Mouse (Mus musculus) CH12.LX (cell line): ENCODE measurements around the gene Shpk. TPM values are rescaled to one million over a fixed set of nuclear protein-coding genes. Genes with fewer than 3 reads are reported as not detected.

ENCODE experiments used
- DNase-seq: peaks from one replicate; pipeline ENCODE4 v3.0.0-alpha.2; 2013; ENCODE audit errors: extremely low read depth
- H3K27ac ChIP-seq: 2 replicates; pipeline ENCODE4 v1.5.1; 2012; ENCODE audit warnings: low read depth, mild to moderate bottlenecking, control low read depth, moderate library complexity; ENCODE audit not compliant: insufficient read depth
- H3K27me3 ChIP-seq: replicated peaks from 2 replicates; pipeline ENCODE3; 2012; ENCODE audit warnings: inconsistent platforms
- H3K36me3 ChIP-seq, 2 experiments: replicated peaks in 1 of 2; 2 replicates each; pipeline versions ENCODE3 to v1.6.1; 2012; ENCODE audit warnings: inconsistent platforms in 1 of 2, low read length in 1 of 2, mild to moderate bottlenecking in 1 of 2, mixed read lengths in 1 of 2, moderate library complexity in 1 of 2; ENCODE audit not compliant: control insufficient read depth in 1 of 2, insufficient read depth in 1 of 2
- H3K4me1 ChIP-seq, 2 experiments: 2 replicates each; pipeline ENCODE4 v1.6.1; 2012; ENCODE audit warnings: inconsistent platforms in 1 of 2, moderate library complexity in 1 of 2; ENCODE audit not compliant: insufficient read depth in 2 of 2, control insufficient read depth in 1 of 2
- H3K4me2 ChIP-seq: 2 replicates; pipeline ENCODE4 v1.6.1; 2012; ENCODE audit warnings: low read depth, mild to moderate bottlenecking, control low read depth; ENCODE audit not compliant: poor library complexity, insufficient read depth, severe bottlenecking
- H3K4me3 ChIP-seq, 3 experiments: fragments of 150-350 bp in 1 of 3; sonication (generic) in 1 of 3; replicated peaks in 1 of 3; 2 replicates each; pipeline versions ENCODE3 to v1.5.1; 2011 to 2012; ENCODE audit warnings: low read depth in 2 of 3, low read length in 2 of 3, mild to moderate bottlenecking in 2 of 3, moderate library complexity in 2 of 3, control low read depth in 1 of 3, improper control_type of control experiment in 1 of 3, inconsistent platforms in 1 of 3, mixed read lengths in 1 of 3; ENCODE audit not compliant: poor library complexity in 1 of 3
- H3K79me2 ChIP-seq: replicated peaks from 2 replicates; pipeline ENCODE4 v1.6.1; 2012; ENCODE audit warnings: mild to moderate bottlenecking, moderate library complexity; ENCODE audit not compliant: control insufficient read depth, poor library complexity, insufficient read depth, severe bottlenecking; ENCODE audit errors: extremely low read depth
- H3K9ac ChIP-seq: 2 replicates; pipeline ENCODE4 v1.6.1; 2012; ENCODE audit warnings: low read depth, mild to moderate bottlenecking, control low read depth, moderate library complexity; ENCODE audit not compliant: insufficient read depth
- H3K9me3 ChIP-seq: replicated peaks from 2 replicates; pipeline ENCODE3; 2012; ENCODE audit warnings: low read length, inconsistent platforms, mixed read lengths
- CHD1 ChIP-seq: IDR thresholded peaks from 2 replicates; pipeline ENCODE4 v1.6.1; 2012; ENCODE audit warnings: low read depth, low read length, improper control_type of control experiment, inconsistent platforms
- CHD2 ChIP-seq: IDR thresholded peaks from 2 replicates; pipeline ENCODE4 v1.6.1; 2011; ENCODE audit warnings: low read length, improper control_type of control experiment
- CTCF ChIP-seq, 2 experiments: IDR thresholded peaks in 1 of 2; conservative IDR thresholded peaks in 1 of 2; 2 replicates each; pipeline ENCODE4 v1.5.1; 2011 to 2012; ENCODE audit warnings: low read depth in 2 of 2, low read length in 2 of 2, improper control_type of control experiment in 1 of 2, inconsistent platforms in 1 of 2, mild to moderate bottlenecking in 1 of 2, moderate library complexity in 1 of 2
- E2F4 ChIP-seq: IDR thresholded peaks from 2 replicates; pipeline ENCODE4 v1.6.1; 2011; ENCODE audit warnings: low read depth, low read length, improper control_type of control experiment; ENCODE audit not compliant: insufficient replicate concordance
- ELF1 ChIP-seq: IDR thresholded peaks from 2 replicates; pipeline ENCODE4 v1.6.1; 2014; ENCODE audit warnings: low read depth, mild to moderate bottlenecking, inconsistent platforms, low read length, improper control_type of control experiment
- ETS1 ChIP-seq: conservative IDR thresholded peaks from 2 replicates; pipeline ENCODE4 v1.6.1; 2012; ENCODE audit warnings: low read depth, mild to moderate bottlenecking, inconsistent platforms, low read length, improper control_type of control experiment, moderate library complexity
- GABPA ChIP-seq: IDR thresholded peaks from 2 replicates; pipeline ENCODE4 v1.6.1; 2012; ENCODE audit warnings: low read depth, low read length, improper control_type of control experiment, inconsistent platforms; ENCODE audit not compliant: insufficient replicate concordance
- HCFC1 ChIP-seq: IDR thresholded peaks from 2 replicates; pipeline ENCODE4 v1.6.1; 2012; ENCODE audit warnings: low read depth, mild to moderate bottlenecking, inconsistent platforms, low read length, improper control_type of control experiment
- IRF4 ChIP-seq: IDR thresholded peaks from 2 replicates; pipeline ENCODE4 v1.6.1; 2014; ENCODE audit warnings: low read depth, mild to moderate bottlenecking, inconsistent platforms, low read length, improper control_type of control experiment
- JUN ChIP-seq: IDR thresholded peaks from 2 replicates; pipeline ENCODE4 v1.6.1; 2011; ENCODE audit warnings: low read depth, mild to moderate bottlenecking, low read length, improper control_type of control experiment, moderate library complexity; ENCODE audit not compliant: insufficient read depth
- JUND ChIP-seq: conservative IDR thresholded peaks from 2 replicates; pipeline ENCODE4 v1.6.1; 2011; ENCODE audit warnings: low read depth, low read length, improper control_type of control experiment
- KAT2A ChIP-seq: IDR thresholded peaks from 2 replicates; pipeline ENCODE4 v1.6.1; 2012; ENCODE audit warnings: low read length, improper control_type of control experiment, inconsistent platforms; ENCODE audit not compliant: insufficient replicate concordance
- MAX ChIP-seq: IDR thresholded peaks from 2 replicates; pipeline ENCODE4 v1.6.1; 2011; ENCODE audit warnings: low read length, improper control_type of control experiment
- MAZ ChIP-seq: IDR thresholded peaks from 2 replicates; pipeline ENCODE4 v1.6.1; 2012; ENCODE audit warnings: low read depth, mild to moderate bottlenecking, inconsistent platforms, low read length, improper control_type of control experiment, moderate library complexity
- MEF2A ChIP-seq: IDR thresholded peaks from 2 replicates; pipeline ENCODE4 v1.6.1; 2014; ENCODE audit warnings: low read depth, mild to moderate bottlenecking, inconsistent platforms, low read length, improper control_type of control experiment, borderline replicate concordance
- MXI1 ChIP-seq: IDR thresholded peaks from 2 replicates; pipeline ENCODE4 v1.6.1; 2011; ENCODE audit warnings: mild to moderate bottlenecking, low read depth, low read length, improper control_type of control experiment
- MYC ChIP-seq: IDR thresholded peaks from 2 replicates; pipeline ENCODE4 v1.6.1; 2011; ENCODE audit warnings: low read depth, mild to moderate bottlenecking, improper control_type of control experiment, low read length
- NRF1 ChIP-seq: IDR thresholded peaks from 2 replicates; pipeline ENCODE4 v1.6.1; 2014; ENCODE audit warnings: low read depth, mild to moderate bottlenecking, inconsistent platforms, low read length, improper control_type of control experiment, moderate library complexity
- PAX5 ChIP-seq: IDR thresholded peaks from 2 replicates; pipeline ENCODE4 v1.6.1; 2012; ENCODE audit warnings: low read length, inconsistent platforms, mixed read lengths
- POLR2A ChIP-seq: IDR thresholded peaks from 2 replicates; pipeline ENCODE4 v1.6.1; 2011; ENCODE audit warnings: low read depth, mild to moderate bottlenecking, improper control_type of control experiment, low read length
- POLR2AphosphoS2 ChIP-seq: IDR thresholded peaks from 2 replicates; pipeline ENCODE4 v1.6.1; 2011; ENCODE audit warnings: low read depth, low read length, improper control_type of control experiment
- RCOR1 ChIP-seq: conservative IDR thresholded peaks from 2 replicates; pipeline ENCODE4 v1.6.1; 2012; ENCODE audit warnings: low read depth, mild to moderate bottlenecking, inconsistent platforms, low read length, improper control_type of control experiment
- SIN3A ChIP-seq: IDR thresholded peaks from 2 replicates; pipeline ENCODE4 v1.6.1; 2012; ENCODE audit warnings: low read length, improper control_type of control experiment, inconsistent platforms
- TBP ChIP-seq: conservative IDR thresholded peaks from 2 replicates; pipeline ENCODE4 v1.6.1; 2011; ENCODE audit warnings: low read depth, low read length, improper control_type of control experiment
- TCF12 ChIP-seq: IDR thresholded peaks from 2 replicates; pipeline ENCODE4 v1.6.1; 2014; ENCODE audit warnings: low read depth, mild to moderate bottlenecking, inconsistent platforms, low read length, improper control_type of control experiment
- UBTF ChIP-seq: IDR thresholded peaks from 2 replicates; pipeline ENCODE4 v1.6.1; 2012; ENCODE audit warnings: low read depth, mild to moderate bottlenecking, inconsistent platforms, low read length, improper control_type of control experiment, moderate library complexity
- USF1 ChIP-seq: IDR thresholded peaks from 2 replicates; pipeline ENCODE4 v1.6.1; 2014; ENCODE audit warnings: low read depth, mild to moderate bottlenecking, inconsistent platforms, low read length, improper control_type of control experiment
- USF2 ChIP-seq: conservative IDR thresholded peaks from 2 replicates; pipeline ENCODE4 v1.6.1; 2011; ENCODE audit warnings: low read depth, low read length, improper control_type of control experiment
- ZMIZ1 ChIP-seq: IDR thresholded peaks from 2 replicates; pipeline ENCODE4 v1.6.1; 2012; ENCODE audit warnings: low read depth, mild to moderate bottlenecking, inconsistent platforms, low read length, improper control_type of control experiment
- ZNF384 ChIP-seq: IDR thresholded peaks from 2 replicates; pipeline ENCODE4 v1.6.1; 2012; ENCODE audit warnings: low read depth, low read length, improper control_type of control experiment, inconsistent platforms
- dilution Hi-C: fragments of 300-500 bp; cut with MboI; formaldehyde crosslinking; loops from 2 replicates; pipeline ENCODE4 v1.14.3; 2020; ENCODE audit warnings: low sequenced_read_pairs; ENCODE audit not compliant: extremely low pct_unique_long_range_greater_than_20kb, extremely low pct_ligation_motif_present
- in situ Hi-C: fragments of 300-500 bp; cut with MboI; formaldehyde crosslinking; loops from 3 replicates; pipeline ENCODE4 v1.14.3; 2019; ENCODE audit warnings: low sequenced_read_pairs, low pct_ligation_motif_present, low pct_unique_long_range_greater_than_20kb, mixed read lengths
- polyA plus RNA-seq: library from polyadenylated mRNA; unstranded; fragments of >175 nt; gene quantifications from 2 replicates; pipeline ENCODE4 v1.2.1, GENCODE M21; 2012; ENCODE audit warnings: low read depth; ENCODE audit not compliant: insufficient read length
- total RNA-seq, 2 experiments: library from RNA; depleted of rRNA; stranded (reverse); fragments of 300-350 nt in 1 of 2; fragments of >200 nt in 1 of 2; gene quantifications; 2 replicates each; pipeline ENCODE4 v1.2.3; 2012 to 2014

Shpk gene
- total RNA-seq (2012; rRNA removed) (1.5 and 1.8 TPM in 2 replicates), total RNA-seq (2014; rRNA removed) (1.3 and 1.4 TPM in 2 replicates), polyA plus RNA-seq (0.76 and 0.83 TPM in 2 replicates)

GRCm38 (mm10) chr11:73199230-73199712, at the start of gene Shpk:
TSS of gene Shpk (plus strand) at chr11:73199460.
- TF ChIP-seq KAT2A (no peak), MEF2A (no peak), SIN3A (peak; percentile 88), JUN (no peak), E2F4 (0 out of 2 replicates have a peak, but pooled peaks have one; percentile 54), POLR2AphosphoS2 (no peak), POLR2A (peak; percentile 65), UBTF (peak; percentile 83), ELF1 (peak; percentile 84), MXI1 (peak; percentile 86), TBP (peak; percentile 69), CHD1 (0 out of 2 replicates have a peak, but pooled peaks have one; percentile 30), ZMIZ1 (peak; percentile 38; the same call in 1 of the 2 replicates), NRF1 (peak; percentile 7; the same call in 1 of the 2 replicates), MAX (peak; percentile 60), CHD2 (peak; percentile 68; the same call in 1 of the 2 replicates), HCFC1 (peak; percentile 58; the same call in 1 of the 2 replicates), MAZ (no peak; the same call in 1 of the 2 replicates), MYC (peak; percentile 71; the same call in 1 of the 2 replicates)
- TF ChIP-seq, all 38 proteins: peak for 14
- in situ Hi-C loops, result no loop called here

GRCm38 (mm10) chr11:73155071-73155470, 44.2 kb upstream of the Shpk start:
- Histone ChIP-seq H3K9me3 (no peaks in the 10 kb centered on the region), H3K4me2 (no peak overlapping the region), H3K4me1 (peaks cover 0 to 8% of the 10 kb centered on the region in 2 experiments; a peak in 2 of 4 replicates), H3K4me3 (no peak overlapping the region), H3K27me3 (peaks cover 54% of the 10 kb centered on the region), H3K79me2 (no peaks in the 10 kb centered on the region), H3K27ac (no peak overlapping the region), H3K36me3 (no peaks in the 10 kb centered on the region), H3K9ac (no peak overlapping the region)
- dilution Hi-C loops (no loop called here), in situ Hi-C loops (no loop called here)
- TF ChIP-seq CHD1, result no peak
- TF ChIP-seq PAX5, result no peak
- no peak for TF ChIP-seq JUND
- TF ChIP-seq MXI1, result no peak
- no peak for TF ChIP-seq TBP
- TF ChIP-seq TCF12, result no peak
- no peak for TF ChIP-seq ZNF384
- no peak for TF ChIP-seq NRF1
- no peak for TF ChIP-seq KAT2A
- TF ChIP-seq ZMIZ1, result no peak
- TF ChIP-seq POLR2A, result no peak
- no peak for TF ChIP-seq MAZ
- no peak for TF ChIP-seq ETS1
- TF ChIP-seq USF1, result no peak
- no peak for TF ChIP-seq CTCF (conservative IDR thresholded peaks at IDR 0.05 in 1 of 2, IDR thresholded peaks at IDR 0.05 in 1 of 2; ENCODE audit: low read depth in 2 of 2, low read length in 2 of 2)
- no peak for TF ChIP-seq GABPA
- TF ChIP-seq IRF4, result no peak
- TF ChIP-seq RCOR1, result no peak
- no peak for TF ChIP-seq USF2
- no peak for DNase-seq

More at GRCm38 (mm10) chr11:73199230-73199712, at the start of gene Shpk:
- dilution Hi-C loops, result no loop called here
- peak within 1 kb of the TSS; percentile 76 for H3K9ac ChIP-seq
- H3K4me3 ChIP-seq, result peak within 1 kb of the TSS; percentile 70 to 91 (median 79)
- H3K36me3 ChIP-seq, result peaks cover 0 to 7% of the 10 kb centered on the region in 2 experiments
- peak; percentile 99 for DNase-seq
- H3K27ac ChIP-seq, result no peak within 1 kb of the TSS
- H3K9me3 ChIP-seq, result no peaks in the 10 kb centered on the region
- peaks cover 2% of the 10 kb centered on the region for H3K27me3 ChIP-seq
- H3K4me2 ChIP-seq, result peak within 1 kb of the TSS; percentile 90
- H3K4me1 ChIP-seq, result peaks cover 6 to 25% of the 10 kb centered on the region in 2 experiments; a peak in 3 of 4 replicates
- H3K79me2 ChIP-seq, result no peaks in the 10 kb centered on the region
